Mouse (Mus musculus): ENCODE data around the gene G430095P16Rik. TPM values are rescaled to one million over a fixed set of nuclear protein-coding genes. Genes with fewer than 3 reads are reported as not detected.

The G430095P16Rik gene
- polyA plus RNA-seq, 1 experiment from 2014 or later, result 1.0 TPM

- Histone ChIP-seq H3K4me2 (replicated peaks; ENCODE audit: low read depth) (no peak overlapping the region), H3K4me1 (replicated peaks; ENCODE audit: control insufficient read depth, insufficient read depth, low read length) (no peaks in the 10 kb centered on the region), H3K4me3 (ENCODE audit: low read depth, low read length) (no peak overlapping the region), H3K9me3 (ENCODE audit: control insufficient read depth) (no peaks in the 10 kb centered on the region), H3K36me3 (ENCODE audit: control insufficient read depth, insufficient read depth) (no peaks in the 10 kb centered on the region), H3K27ac (ENCODE audit: low read depth, low read length) (no peak overlapping the region), H3K27me3 (replicated peaks; ENCODE audit: control insufficient read depth, insufficient read depth, low read length) (peaks cover 26% of the 10 kb centered on the region), H3K9ac (ENCODE audit: low read depth, low read length) (no peak overlapping the region)
- WGBS, result 82% methylated on average over 4 of the region's 4 CpGs
- no peak for TF ChIP-seq CTCF (IDR thresholded peaks at IDR 0.05; ENCODE audit: low read depth)
- no peak for ATAC-seq
Measured at GRCm38 (mm10) chr8:84714161-84714560, 8.6 kb upstream of the G430095P16Rik start.

- H3K27ac ChIP-seq (ENCODE audit: low read depth, low read length), result no peak overlapping the region
- no peak for ATAC-seq
- 23% methylated on average over 27 of the region's 27 CpGs for WGBS
- H3K36me3 ChIP-seq (ENCODE audit: control insufficient read depth, insufficient read depth), result no peaks in the 10 kb centered on the region
- no peak overlapping the region for H3K4me3 ChIP-seq (ENCODE audit: low read depth, low read length)
- no peak overlapping the region for H3K4me2 ChIP-seq (replicated peaks; ENCODE audit: low read depth)
- H3K9ac ChIP-seq (ENCODE audit: low read depth, low read length), result no peak overlapping the region
- H3K4me1 ChIP-seq (replicated peaks; ENCODE audit: control insufficient read depth, insufficient read depth, low read length), result no peaks in the 10 kb centered on the region
- H3K9me3 ChIP-seq (ENCODE audit: control insufficient read depth), result no peaks in the 10 kb centered on the region
- no peak for TF ChIP-seq CTCF (IDR thresholded peaks at IDR 0.05; ENCODE audit: low read depth)
- H3K27me3 ChIP-seq (replicated peaks; ENCODE audit: control insufficient read depth, insufficient read depth, low read length), result peaks cover 26% of the 10 kb centered on the region
Measured at GRCm38 (mm10) chr8:84715893-84716468, 6.8 kb upstream of the G430095P16Rik start.

- ATAC-seq, result no peak
- Histone ChIP-seq H3K4me2 (replicated peaks; ENCODE audit: low read depth) (no peak overlapping the region), H3K36me3 (ENCODE audit: control insufficient read depth, insufficient read depth) (no peaks in the 10 kb centered on the region), H3K4me1 (replicated peaks; ENCODE audit: control insufficient read depth, insufficient read depth, low read length) (no peaks in the 10 kb centered on the region), H3K4me3 (ENCODE audit: low read depth, low read length) (no peak overlapping the region), H3K9me3 (ENCODE audit: control insufficient read depth) (no peaks in the 10 kb centered on the region), H3K27ac (ENCODE audit: low read depth, low read length) (no peak overlapping the region), H3K27me3 (replicated peaks; ENCODE audit: control insufficient read depth, insufficient read depth, low read length) (peaks cover 23% of the 10 kb centered on the region), H3K9ac (ENCODE audit: low read depth, low read length) (no peak overlapping the region)
- 90% methylated on average over 11 of the region's 11 CpGs for WGBS
- TF ChIP-seq CTCF (IDR thresholded peaks at IDR 0.05; ENCODE audit: low read depth), result no peak
Measured at GRCm38 (mm10) chr8:84716790-84717189, 6.0 kb upstream of the G430095P16Rik start.

- no peak overlapping the region for H3K4me2 ChIP-seq (replicated peaks; ENCODE audit: low read depth)
- peaks cover 23% of the 10 kb centered on the region for H3K27me3 ChIP-seq (replicated peaks; ENCODE audit: control insufficient read depth, insufficient read depth, low read length)
- no peaks in the 10 kb centered on the region for H3K36me3 ChIP-seq (ENCODE audit: control insufficient read depth, insufficient read depth)
- 84% methylated on average over 5 of the region's 5 CpGs for WGBS
- no peak for TF ChIP-seq CTCF (IDR thresholded peaks at IDR 0.05; ENCODE audit: low read depth)
- H3K4me1 ChIP-seq (replicated peaks; ENCODE audit: control insufficient read depth, insufficient read depth, low read length), result peaks cover 9% of the 10 kb centered on the region
- no peak for ATAC-seq
- no peak overlapping the region for H3K4me3 ChIP-seq (ENCODE audit: low read depth, low read length)
- no peak overlapping the region for H3K27ac ChIP-seq (ENCODE audit: low read depth, low read length)
- H3K9me3 ChIP-seq (ENCODE audit: control insufficient read depth), result no peaks in the 10 kb centered on the region
- no peak overlapping the region for H3K9ac ChIP-seq (ENCODE audit: low read depth, low read length)
Measured at GRCm38 (mm10) chr8:84718476-84718875, 4.3 kb upstream of the G430095P16Rik start.

- Histone ChIP-seq H3K9ac (ENCODE audit: low read depth, low read length) (no peak overlapping the region), H3K4me2 (replicated peaks; ENCODE audit: low read depth) (no peak overlapping the region), H3K9me3 (ENCODE audit: control insufficient read depth) (no peaks in the 10 kb centered on the region), H3K4me1 (replicated peaks; ENCODE audit: control insufficient read depth, insufficient read depth, low read length) (peaks cover 13% of the 10 kb centered on the region), H3K27me3 (replicated peaks; ENCODE audit: control insufficient read depth, insufficient read depth, low read length) (peaks cover 23% of the 10 kb centered on the region), H3K27ac (ENCODE audit: low read depth, low read length) (no peak overlapping the region), H3K36me3 (ENCODE audit: control insufficient read depth, insufficient read depth) (no peaks in the 10 kb centered on the region), H3K4me3 (ENCODE audit: low read depth, low read length) (no peak overlapping the region)
- 80% methylated on average over 5 of the region's 5 CpGs for WGBS
- no peak for ATAC-seq
- TF ChIP-seq CTCF (IDR thresholded peaks at IDR 0.05; ENCODE audit: low read depth), result no peak
Measured at GRCm38 (mm10) chr8:84718959-84719690, 3.7 kb upstream of the G430095P16Rik start.

- Histone ChIP-seq H3K4me1 (replicated peaks; ENCODE audit: control insufficient read depth, insufficient read depth, low read length) (peaks cover 13% of the 10 kb centered on the region), H3K9me3 (ENCODE audit: control insufficient read depth) (no peaks in the 10 kb centered on the region), H3K4me3 (ENCODE audit: low read depth, low read length) (no peak overlapping the region), H3K9ac (ENCODE audit: low read depth, low read length) (no peak overlapping the region), H3K27me3 (replicated peaks; ENCODE audit: control insufficient read depth, insufficient read depth, low read length) (0 out of 2 replicates have a peak, but pooled peaks cover 2% of the 10 kb centered on the region), H3K27ac (ENCODE audit: low read depth, low read length) (peak overlapping the region; percentile 62; the same call in 1 of the 2 replicates), H3K36me3 (ENCODE audit: control insufficient read depth, insufficient read depth) (0 out of 2 replicates have a peak, but pooled peaks cover 2% of the 10 kb centered on the region), H3K4me2 (replicated peaks; ENCODE audit: low read depth) (peak overlapping the region; percentile 40; the same call in 1 of the 2 replicates)
- TF ChIP-seq CTCF (IDR thresholded peaks at IDR 0.05; ENCODE audit: low read depth), result no peak
- 61% methylated on average over 6 of the region's 6 CpGs for WGBS
- no peak; the same call in 1 of the 2 replicates for ATAC-seq
Measured at GRCm38 (mm10) chr8:84722530-84722849, 317 bp upstream of the G430095P16Rik start.

Measured in intestine, postnatal 0 days (tissue).